Mouse (Mus musculus) naive thymus-derived CD4-positive, alpha-beta T cell, adult 2 months (primary cell): ENCODE measurements at regions not wholly inside any gene's neighbourhood (a gene's known extent, or its start where the extent isn't known, plus 50 kb on each side); places are given as distances from the start of the nearest gene placed in this dataset.

ENCODE experiments used
- DNase-seq: peaks from one replicate; pipeline ENCODE4 v3.0.0-alpha.2; 2011; ENCODE audit warnings: low read depth

DNA sequence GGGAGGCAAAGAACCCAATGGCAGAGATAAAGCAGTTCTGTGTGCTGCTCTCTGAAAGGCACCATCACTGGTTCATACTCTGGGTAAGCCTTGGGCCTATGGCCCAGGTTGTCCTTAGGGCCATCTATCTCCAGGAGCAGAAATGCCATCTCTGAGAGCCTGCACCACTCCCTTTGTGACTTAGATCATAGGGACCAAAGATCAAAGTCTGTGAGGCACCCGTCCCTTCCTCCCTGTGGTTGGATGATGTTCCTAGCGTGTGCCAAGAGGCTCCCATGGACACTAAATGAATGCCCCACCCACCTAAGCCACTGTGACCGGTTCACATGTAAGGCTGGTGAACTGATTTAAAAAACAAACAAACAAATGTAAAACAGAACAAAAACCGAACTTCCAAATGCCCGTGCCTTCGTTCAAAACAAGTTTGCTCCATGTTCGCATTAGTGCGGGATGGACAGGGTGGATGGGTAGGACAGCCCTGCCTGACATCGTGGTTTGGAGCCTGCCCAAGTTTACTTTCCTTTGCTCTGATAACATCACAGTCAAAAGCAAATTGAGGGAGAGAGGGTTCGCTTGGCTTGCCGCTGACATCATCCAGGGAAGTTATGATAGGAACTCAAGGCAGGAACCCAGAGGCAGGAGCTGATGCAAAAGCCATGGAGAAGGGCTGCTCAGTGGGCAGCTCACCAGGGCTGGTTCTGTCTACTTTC lies 418.6 kb downstream of the Med13l start:
- DNase-seq = no peak

DNA sequence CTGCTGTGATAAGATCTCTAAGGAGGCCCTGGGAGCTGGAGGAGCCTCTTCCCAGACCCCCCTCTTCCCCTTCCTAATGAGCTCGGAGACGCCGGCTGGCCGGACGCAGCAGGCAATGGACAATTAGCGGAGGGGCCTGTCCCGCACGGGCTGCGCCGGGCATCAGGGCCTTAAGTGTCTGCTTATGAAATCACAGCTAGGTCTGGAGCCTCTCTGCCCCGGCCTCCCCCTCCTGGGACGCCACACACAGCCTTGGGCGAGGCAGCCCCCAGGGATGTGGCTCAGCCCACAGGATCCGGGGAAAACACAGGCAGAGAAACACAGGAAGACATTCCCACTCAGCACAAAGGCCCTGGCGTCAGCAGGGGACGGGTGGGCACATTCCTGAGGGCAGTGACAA lies 420.6 kb downstream of the Med13l start:
- DNase-seq = no peak

DNA sequence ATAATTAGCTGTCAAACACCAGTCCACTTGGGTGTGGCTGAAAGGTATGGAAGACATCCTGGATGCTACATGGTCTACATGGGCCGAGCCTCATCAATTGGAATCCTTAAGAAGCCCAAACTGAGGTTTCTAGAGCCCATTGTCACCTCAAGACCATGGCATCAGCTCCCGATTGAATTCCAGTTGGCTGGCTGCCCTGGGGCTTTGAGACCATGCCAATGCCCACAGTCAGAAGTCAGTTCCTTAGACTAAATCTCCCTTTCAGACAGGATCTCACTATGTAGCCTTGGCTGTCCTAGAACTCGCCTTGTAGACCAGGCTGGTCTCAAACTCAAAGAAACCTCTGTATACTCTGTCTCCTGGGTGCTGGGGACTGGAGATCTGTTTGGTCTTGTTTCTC lies 423.8 kb downstream of the Med13l start:
- DNase-seq = no peak

DNA sequence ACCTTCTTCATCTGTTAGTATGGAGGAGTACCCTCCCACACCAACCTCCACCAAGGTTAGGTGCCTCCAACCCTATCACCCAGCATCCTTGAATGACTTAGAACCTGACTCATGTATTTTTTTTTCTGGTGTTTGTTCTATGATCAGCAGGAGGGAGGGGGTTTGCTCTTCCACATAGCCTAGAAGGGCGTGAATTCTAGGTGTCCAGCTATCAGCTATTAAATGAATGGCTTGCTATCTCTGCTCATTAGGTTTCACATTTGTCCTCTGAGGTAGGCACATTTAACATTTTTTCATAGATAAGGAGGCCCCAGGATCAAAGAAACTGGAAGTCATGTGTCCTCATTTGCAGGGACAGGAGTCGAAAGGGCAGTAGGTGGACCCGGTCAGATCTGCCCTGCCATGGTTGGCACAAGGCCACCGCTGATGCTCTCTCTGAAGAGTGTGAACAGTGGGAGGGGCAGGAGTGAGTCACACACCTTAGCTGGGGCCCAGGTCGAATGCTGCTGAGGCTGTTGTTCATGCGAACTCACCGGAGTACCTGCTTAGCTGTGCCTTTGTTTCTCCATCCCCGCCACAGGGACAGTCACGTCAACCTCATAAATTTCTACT lies 424.4 kb downstream of the Med13l start:
- no peak for DNase-seq

DNA sequence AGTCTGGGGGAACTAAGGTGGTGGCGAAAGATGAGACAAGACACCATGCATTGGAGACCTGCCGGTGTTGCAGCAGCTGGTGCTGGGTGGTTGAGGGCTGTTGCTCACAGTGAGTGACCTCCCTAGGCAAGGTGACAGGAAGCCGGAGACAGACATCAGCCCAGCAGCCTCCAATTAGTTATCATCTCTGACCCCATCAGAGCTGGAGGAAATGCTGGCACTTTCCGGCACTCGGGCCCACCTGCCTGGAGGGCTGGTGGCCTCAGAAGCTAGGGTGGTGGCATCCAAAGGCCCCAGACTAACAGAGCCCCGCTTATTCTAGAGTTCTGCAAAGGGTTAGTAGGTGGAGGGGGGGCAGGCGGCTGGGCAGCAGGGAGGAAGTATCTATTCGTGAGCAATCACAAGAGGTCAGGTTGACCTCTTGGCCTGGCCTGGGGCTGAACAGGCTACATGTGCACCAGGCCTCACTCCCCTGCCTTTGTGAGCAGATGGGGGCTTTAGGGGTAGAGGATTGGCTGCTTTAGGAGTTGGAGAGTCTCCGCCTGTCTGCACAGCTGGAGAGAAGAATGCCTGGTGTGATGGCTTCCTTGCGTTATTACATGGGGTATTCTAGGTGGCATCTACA lies 427.0 kb downstream of the Med13l start:
- DNase-seq = no peak

DNA sequence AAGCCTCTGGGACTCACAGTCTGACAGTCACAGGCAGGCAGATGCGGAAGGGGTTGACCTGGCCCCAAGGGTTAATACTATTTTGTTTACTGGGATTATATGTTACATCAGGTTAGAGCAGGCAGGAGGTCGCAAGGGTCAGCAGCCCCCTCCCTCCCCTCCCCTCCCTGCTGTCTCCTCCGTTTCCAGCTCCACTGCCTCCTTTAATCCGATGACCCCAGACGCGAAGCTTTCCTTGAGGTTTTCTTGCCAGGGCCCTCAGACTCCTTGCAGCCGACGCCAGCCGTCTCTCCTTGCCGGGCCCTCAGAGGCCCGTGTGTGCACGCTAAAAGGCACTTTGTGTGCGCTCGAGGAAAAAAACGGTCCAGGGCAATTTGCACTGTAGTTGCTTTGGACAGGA lies 438.6 kb downstream of the Med13l start:
- no peak for DNase-seq

DNA sequence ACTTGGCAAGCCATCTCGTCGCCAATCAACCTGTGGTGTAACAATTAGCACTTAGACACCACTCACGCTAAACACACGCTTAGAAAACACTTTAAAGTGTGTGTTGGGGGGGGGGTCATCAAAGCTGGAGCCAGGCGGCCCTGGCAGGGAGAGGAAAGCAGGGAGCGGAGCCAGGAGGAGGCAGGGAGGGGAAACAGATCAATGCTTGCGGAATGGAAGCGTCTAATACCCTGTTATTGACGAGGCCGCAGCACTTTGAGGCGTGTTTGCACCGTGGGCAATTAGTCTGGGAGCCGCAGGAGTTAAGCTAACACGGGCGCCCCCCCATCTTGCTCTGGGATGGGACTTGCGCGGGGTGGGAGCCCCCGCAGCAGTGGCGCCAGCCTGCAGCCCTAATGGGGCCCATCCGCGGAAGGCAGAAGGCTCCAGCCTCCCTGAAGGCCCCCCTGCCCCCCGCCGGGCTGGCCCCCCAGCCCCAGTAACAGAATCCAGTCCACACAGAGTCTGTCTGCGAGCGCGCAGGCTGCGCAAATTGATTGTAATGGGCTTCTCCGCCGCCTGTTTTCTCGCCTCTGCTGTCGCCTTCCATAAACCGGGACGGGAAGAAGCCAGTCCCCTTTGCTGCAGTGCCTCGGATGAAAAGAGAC lies 445.5 kb downstream of the Med13l start:
- no peak for DNase-seq

DNA sequence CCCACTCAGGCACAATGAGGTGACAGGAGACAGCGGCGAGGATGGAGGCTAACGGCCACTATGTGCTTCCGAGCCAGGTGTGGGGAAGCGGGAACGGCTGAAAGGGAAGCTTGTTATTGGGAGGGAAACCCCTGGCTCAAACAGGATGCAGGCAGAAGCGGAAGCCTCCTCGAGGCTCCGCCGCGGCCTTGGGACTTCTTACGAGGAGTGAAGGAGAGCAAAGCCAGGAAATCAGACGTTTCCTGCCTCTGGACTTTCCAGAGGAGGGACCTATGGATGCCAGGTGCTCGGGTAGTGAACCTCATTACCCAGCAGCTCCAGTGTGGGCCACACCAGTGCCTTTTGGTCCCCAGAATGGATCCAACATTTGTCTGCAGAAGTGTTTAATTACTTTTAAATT lies 449.6 kb downstream of the Med13l start:
- DNase-seq = no peak

DNA sequence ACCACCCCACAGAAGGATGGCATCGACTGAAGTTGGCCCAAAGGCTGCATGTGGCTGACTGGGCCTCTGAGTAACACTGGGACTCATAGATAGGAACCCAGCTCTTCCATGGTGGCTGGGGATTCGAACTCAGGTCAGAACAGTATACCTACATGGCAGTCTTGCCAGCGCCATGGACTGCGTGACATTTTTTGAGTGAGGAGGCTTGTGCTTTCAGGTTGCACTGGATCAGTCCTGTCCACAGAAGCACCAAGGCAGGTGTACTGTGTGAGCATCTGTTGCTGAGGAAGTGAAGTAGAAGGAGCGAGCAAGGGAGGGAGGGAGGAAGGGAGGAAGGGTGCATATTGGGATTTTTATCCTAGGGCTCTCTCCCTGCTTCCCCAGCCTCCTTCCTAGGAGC lies 454.7 kb downstream of the Med13l start:
- no peak for DNase-seq

DNA sequence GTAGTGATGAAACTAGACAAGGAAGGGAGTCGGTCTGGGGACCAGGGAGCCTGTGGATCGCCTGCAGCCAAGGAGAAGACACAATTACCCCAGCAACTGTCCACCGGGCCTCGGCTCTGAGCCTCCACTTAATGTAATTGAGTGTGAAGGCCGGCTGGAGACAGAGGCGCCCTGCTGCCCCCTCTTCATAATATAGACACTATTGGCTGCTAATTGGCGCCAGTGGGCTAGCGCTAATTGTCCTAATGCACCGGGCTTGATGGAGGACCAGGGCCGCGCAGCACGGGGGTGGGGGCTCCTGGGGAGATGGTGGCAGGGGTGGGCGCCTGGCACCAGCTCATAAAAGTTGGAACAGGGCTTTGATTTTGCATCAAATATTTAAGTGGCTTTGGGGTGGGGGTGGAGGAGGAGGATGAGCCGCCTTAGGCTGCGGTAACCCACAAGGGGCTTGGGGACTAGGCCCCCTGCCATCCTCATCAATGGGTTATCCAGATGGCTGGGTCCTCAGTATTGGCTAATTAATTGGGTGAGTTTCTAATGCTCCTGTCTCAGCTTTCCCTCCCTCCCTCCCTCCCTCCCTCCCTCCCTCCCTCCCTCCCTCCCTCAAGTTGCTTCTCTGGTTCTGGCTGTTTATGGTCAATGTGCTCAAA lies 455.3 kb downstream of the Med13l start:
- DNase-seq = no peak

DNA sequence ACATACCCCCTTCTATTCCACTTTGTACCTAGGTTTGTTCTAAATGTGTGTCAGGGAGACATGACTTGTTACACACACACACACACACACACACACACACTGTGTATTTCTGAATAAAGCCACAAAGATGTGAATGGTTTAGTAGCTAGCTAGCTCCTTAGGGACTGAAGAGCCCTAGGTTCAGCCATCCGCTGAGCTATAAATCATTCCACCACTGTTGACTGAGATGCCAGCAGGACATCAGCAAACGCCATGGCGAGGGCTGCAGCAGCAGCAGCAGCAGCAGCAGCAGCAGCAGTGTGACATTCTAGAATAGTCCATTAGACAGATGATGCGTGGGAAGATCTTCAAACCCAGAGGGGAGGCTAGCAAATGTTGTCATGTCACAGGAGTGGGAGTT lies 455.9 kb downstream of the Med13l start:
- no peak for DNase-seq

DNA sequence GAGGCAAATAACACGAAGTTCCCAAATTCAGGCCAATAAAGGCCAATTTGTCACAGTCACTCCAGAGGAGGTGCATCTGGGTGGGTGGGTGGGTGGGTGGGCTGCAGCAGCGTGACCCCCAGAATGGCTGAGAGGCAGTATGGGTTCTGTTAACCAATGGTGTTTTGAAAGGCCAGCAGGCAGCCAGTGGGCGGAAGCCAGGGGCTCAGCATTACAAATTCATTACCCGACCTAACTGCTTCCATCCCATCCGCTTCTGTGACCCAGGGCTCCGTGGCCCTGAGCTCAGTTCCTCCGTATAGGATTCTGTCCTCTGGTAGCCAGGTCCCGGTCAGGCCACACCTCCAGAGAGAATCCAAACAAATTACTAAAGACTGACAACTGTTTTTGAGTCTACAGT lies 463.5 kb downstream of the Med13l start:
- no peak for DNase-seq

DNA sequence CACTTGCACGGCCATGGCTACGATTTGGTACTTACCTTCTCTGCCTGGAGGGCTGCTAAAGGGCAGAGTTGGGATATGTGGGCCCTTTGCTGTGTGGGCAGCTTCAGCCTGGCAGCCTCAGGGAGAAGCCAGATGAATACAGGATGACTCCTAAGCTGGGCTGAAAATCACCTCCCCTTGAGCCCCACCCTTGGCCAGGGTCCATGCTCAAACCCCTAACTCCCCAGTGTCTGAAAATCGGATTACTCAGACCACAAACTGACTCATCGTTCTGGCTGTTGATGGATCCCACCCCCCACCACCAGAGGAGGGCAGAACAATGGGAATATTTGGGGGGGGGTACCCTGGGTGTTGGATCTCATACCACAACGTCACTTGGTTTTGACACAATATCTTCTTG lies 471.6 kb downstream of the Med13l start:
- DNase-seq = no peak

DNA sequence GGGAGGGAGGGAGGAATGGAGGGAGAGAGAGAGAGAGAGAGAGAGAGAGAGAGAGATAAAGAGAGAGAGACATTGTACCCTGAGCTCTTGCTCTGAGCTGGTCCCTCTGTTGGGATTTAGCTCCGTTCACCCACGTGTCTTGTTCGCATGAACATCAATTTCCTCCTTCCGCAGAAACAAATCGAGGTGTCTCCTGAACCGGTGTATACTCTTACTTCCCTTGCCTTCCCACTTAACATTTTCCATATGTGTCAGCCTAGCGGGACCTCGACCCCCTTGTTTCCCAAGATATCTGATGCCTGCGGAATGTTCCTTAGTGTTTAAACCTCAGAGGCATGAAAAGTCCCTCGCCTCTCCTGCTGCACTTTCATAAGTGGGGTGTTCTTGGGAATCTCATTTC lies 484.1 kb downstream of the Med13l start:
- DNase-seq = no peak

DNA sequence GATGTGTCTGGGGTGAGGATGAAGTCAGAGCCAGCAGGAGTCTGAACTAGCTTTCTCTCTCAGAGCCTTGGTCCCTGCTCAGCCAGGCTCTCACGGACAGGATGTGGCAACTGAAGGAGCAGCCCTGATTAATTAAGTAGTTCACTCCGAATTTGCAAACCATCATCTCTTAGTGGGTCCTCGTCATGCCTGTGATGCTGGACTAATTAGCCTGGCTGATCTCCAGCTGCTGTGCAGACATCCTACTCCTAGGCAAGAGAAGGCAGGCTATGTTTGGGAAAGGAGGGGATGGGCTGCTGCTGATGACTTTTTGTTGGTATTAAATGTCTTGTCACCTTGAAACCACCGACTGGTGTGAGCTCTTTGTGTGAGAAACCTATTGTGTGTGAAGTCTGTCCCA lies 487.1 kb downstream of the Med13l start:
- no peak for DNase-seq

DNA sequence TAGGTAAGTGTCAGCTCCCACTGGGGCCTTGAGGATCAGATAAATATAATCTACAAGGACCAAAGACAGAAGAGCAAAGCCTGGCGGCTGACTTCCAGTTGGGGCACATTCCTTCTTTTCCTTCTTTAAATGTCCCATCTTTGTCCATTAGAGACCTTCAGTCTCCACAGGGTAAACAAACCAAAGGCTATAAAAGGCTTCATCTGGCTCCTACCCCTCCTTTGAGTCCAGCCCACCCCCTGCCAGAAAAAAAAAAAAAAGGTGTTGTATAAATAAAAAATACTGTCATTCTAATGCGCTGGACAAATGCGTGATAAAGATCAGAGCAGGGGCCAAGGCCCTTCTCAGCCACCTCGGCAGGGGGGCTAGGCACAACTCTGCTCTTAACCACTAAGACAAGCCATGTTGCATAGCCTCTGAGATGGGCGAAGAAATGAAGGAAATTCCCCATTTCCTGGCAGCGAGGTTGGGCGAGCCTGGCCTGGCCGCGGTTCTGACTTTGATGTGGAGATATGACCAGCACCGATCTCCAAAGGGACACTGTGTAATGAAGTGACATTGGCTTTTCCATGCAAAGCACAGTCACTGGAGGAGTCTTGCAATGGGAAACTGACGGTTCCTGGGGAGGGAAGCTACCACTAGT lies 492.0 kb downstream of the Med13l start:
- no peak for DNase-seq

DNA sequence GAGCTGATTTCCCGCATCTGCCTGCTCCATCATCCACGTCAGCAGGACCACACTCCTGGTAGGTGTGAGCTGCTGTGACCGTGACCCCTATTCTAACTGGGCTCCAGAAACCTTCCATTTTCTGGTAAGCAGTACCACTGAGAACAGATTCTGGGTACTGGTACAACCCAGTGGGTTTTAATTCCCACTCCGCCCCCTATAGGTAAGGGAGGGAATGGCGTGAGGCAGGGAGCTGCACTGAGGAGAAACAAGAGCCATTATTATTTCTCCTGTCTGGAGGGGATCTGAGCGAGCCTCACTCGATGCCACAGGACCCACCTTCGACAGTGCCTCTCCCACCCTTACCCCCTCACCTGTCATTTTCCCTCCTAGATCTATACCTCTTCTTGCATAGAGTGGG lies 493.3 kb downstream of the Med13l start:
- DNase-seq = no peak

DNA sequence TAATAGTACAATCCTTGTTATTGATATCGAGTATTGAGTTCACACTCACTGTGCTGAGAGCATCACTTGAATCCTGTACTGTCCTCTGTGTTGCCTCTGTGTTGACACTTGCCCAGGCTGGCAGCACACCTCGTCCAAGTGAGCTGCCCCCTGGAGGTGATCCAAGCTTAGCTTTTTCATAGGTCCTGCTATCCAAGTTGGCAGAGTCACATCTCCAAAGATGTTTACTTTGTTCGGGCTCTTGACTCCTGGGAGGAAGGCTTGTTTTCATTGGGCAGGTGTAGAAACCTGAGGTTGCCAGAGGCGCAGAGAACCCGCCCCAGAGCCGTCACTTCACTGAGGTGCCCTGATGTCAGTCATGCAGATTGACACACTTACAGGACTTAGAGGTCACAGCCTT lies 493.9 kb downstream of the Med13l start:
- no peak for DNase-seq

DNA sequence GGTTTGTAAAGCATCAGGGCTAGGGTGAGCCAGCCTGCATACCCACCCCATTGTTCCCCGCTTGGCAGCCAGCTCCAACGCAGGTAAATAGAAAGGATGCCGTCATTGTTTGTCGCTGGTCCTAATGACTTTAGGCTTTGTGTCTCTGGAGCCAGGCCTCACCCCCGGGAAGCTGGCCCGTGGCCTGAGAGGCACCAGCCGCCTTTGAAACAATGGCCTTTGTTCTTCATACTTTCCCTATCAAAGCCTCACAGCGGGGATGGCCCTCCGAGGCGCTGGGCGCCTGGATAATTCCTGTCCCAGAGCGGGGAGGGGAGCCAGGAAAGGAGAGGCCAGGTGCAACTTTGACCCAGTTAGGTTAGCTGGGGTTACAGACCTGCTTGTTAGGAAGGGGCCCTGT lies 495.0 kb downstream of the Med13l start:
- DNase-seq = no peak

DNA sequence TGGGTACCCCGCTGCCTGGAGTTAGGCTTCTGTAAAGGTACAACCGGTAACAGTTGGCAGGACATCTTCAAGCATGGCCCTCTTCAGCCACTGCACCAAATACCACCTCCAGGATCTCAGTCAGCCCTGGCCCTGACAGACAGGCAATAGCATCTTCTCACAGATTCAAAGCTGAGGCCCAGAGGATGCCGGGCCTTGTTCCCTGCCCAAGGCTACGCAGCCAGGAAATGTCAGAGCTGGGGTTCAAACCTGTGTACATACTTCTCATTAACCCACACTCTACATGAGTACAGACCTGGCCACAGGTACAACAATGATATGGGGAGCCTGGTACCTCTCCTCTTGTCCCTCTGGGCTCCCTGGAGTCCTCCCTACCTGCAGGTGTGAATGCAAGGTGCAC lies 497.3 kb downstream of the Med13l start:
- no peak for DNase-seq

DNA sequence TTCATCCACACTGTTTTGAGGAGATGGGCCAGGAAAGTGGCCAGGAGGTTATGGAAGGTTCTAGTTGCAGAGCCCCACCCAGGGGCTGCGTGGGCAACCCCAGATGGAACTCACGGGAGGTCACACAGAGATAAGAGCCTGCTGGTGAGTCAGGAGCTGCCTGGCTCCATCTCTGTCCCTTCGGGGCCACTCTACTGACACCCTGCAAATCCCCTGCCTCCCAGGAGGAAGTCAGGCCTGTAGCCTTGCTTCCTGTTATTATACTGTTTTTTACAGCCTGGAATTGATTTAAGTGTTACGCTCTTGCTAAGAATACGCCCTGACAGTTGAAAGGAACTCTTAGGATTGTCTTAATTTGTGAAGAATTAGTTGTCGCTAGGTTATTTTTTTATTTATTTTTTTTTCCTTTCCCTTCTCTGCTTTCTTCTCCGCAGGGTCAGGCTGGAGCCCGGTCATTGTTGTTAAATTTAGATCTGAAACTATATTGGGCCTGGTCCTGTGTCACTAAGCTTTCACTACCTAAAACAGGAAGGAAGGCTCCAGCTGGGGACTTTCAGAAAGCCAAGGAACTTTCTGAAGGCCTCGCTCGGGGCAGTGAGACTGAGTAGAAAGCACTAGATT lies 497.9 kb downstream of the Med13l start:
- no peak for DNase-seq

DNA sequence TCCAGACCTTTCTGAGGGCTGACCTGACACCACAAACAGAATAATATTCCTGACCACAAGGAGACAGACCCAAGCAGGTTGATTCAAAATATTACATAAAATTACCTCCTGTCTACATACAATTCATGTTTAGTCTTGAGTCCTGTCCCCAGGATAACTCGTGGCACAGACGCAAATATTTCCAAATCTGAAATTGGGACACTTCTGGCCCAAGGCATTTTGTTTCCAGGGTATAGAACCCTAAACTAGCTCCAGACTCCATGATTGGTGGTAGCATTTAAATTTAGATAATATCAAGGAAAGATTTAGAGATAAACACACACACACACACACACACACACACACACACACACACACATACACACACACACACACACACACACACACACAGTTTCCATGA lies 498.7 kb downstream of the Med13l start:
- DNase-seq = no peak
